Mouse (Mus musculus) frontal cortex, adult 2 months (tissue): Measurements from ENCODE around the gene Ptpn7. TPM values are rescaled to one million over a fixed set of nuclear protein-coding genes. Genes with fewer than 3 reads are reported as not detected.
"Not testable (repeated sequence)": the region's sequence is repeated elsewhere in the genome, so short reads cannot be mapped to it uniquely, and the experiment has no call there.

ENCODE experiments used
- DNase-seq, 2 experiments: peaks; one replicate each; pipeline ENCODE4 v3.0.0; 2022; ENCODE audit warnings: low spot score in 1 of 2; ENCODE audit errors: extremely low spot score in 1 of 2
- polyA plus RNA-seq: library from polyadenylated mRNA; depleted of rRNA; stranded (reverse); fragments of >200 nt; gene quantifications from 2 replicates; pipeline ENCODE4 v1.2.3, GENCODE M21; 2012; rRNA removed

Ptpn7 gene
- 0.19 and 0.20 TPM in 2 replicates for polyA plus RNA-seq

GRCm38 (mm10) chr1:135132473-135132872, at the start of gene Ptpn7:
TSS of gene Ptpn7 (plus strand) at chr1:135132700.
- peak in 1 of 2 experiments; percentile 52 for DNase-seq

- DNase-seq = no peak
Measured at GRCm38 (mm10) chr1:135083465-135083864, 49.0 kb upstream of the Ptpn7 start.

- no peak for DNase-seq
Measured at GRCm38 (mm10) chr1:135085296-135085871, 47.1 kb upstream of the Ptpn7 start.

- DNase-seq = no peak
Measured at GRCm38 (mm10) chr1:135086015-135086414, 46.5 kb upstream of the Ptpn7 start.

- DNase-seq = no peak
Measured at GRCm38 (mm10) chr1:135087414-135087813, 45.1 kb upstream of the Ptpn7 start.

- no peak for DNase-seq
Measured at GRCm38 (mm10) chr1:135089626-135090025, 42.9 kb upstream of the Ptpn7 start.

GRCm38 (mm10) chr1:135090914-135091313, 41.6 kb upstream of the Ptpn7 start:
- DNase-seq = no peak

- DNase-seq = no peak
Measured at GRCm38 (mm10) chr1:135094723-135095122, 37.8 kb upstream of the Ptpn7 start.

- DNase-seq = no peak
Measured at GRCm38 (mm10) chr1:135095189-135095588, 37.3 kb upstream of the Ptpn7 start.

GRCm38 (mm10) chr1:135096312-135096711, 36.2 kb upstream of the Ptpn7 start:
- DNase-seq = peak in 1 of 2 experiments; percentile 48

GRCm38 (mm10) chr1:135097441-135097840, 35.1 kb upstream of the Ptpn7 start:
- no peak for DNase-seq

- no peak for DNase-seq
Measured at GRCm38 (mm10) chr1:135098441-135098840, 34.1 kb upstream of the Ptpn7 start.

- no peak for DNase-seq
Measured at GRCm38 (mm10) chr1:135100400-135100799, 32.1 kb upstream of the Ptpn7 start.

- no peak for DNase-seq
Measured at GRCm38 (mm10) chr1:135105124-135105523, 27.4 kb upstream of the Ptpn7 start, which contains the start of gene Lgr6. TSS of gene Lgr6 (minus strand) at chr1:135105276.

- DNase-seq = peak in 1 of 2 experiments; percentile 74
Measured at GRCm38 (mm10) chr1:135105951-135106350, 26.5 kb upstream of the Ptpn7 start.

- peak in 1 of 2 experiments; percentile 33 for DNase-seq
Measured at GRCm38 (mm10) chr1:135108611-135109010, 23.9 kb upstream of the Ptpn7 start.

- peak in 1 of 2 experiments; percentile 91 for DNase-seq
Measured at GRCm38 (mm10) chr1:135110075-135110474, 22.4 kb upstream of the Ptpn7 start.

GRCm38 (mm10) chr1:135111271-135111670, 21.2 kb upstream of the Ptpn7 start:
- not testable (repeated sequence) for DNase-seq

- peak in 1 of 2 experiments; percentile 66 for DNase-seq
Measured at GRCm38 (mm10) chr1:135112661-135113060, 19.8 kb upstream of the Ptpn7 start.

GRCm38 (mm10) chr1:135124573-135125363, 7.7 kb upstream of the Ptpn7 start:
- DNase-seq = no peak

GRCm38 (mm10) chr1:135125990-135126389, 6.5 kb upstream of the Ptpn7 start:
- DNase-seq = no peak
